Mouse (Mus musculus) layer of hippocampus, adult 9-10 months (tissue): ENCODE measurements around the gene Adam11.
"Not testable (repeated sequence)": the region's sequence is repeated elsewhere in the genome, so short reads cannot be mapped to it uniquely, and the experiment has no call there.

ENCODE experiments used
- DNase-seq: peaks from one replicate; pipeline ENCODE4 v3.0.0; 2022; ENCODE audit warnings: low spot score

Gene Adam11

DNA sequence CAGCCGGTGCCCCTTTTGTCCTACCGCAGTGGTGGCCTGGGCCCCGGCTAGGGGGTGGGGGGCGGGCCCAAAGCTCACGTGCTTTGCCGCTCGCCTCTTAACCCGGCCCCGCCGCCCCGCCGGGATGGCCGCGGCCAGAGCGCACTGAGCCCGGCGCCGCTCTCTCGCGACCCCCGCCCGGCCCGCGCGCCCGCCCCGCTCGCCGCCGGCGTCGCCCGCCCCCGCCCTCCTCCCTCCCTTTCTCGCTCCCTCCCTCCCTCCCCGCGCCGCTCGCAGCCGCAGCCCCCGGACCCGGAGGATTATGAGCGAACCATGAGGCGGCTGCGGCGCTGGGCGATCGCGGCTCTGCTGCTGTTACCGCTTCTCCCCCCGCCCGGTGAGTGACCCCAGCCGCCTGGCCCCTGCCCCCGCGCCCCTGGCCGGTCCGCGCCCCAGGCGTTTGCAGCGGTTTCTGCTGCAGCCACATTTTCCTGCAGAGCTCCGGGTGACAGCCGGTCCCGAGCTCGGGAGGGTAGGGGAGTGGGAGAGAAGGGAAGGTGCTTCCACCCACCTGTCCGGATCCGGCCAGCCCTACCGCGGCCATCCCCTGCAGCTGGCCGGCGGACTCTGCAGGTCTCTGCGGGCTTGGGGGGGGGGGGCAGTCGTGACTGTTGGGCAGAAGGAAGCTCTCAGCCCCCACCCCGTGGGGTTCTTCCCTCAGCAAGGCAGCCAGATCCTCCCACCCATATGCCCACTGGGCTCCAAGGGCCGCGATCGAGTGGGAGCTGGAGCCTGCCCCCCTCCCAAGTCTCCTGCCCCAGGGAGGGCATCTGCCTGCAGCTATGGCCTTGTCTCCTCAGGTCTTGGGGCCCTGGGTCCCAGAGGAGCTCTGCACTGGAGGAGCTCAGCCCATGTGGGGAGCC, at the start of gene Adam11:
Gene Adam11, plus strand, starts transcription at position 131 of the 902 bp plus-strand sequence.
- DNase-seq: no peak

DNA sequence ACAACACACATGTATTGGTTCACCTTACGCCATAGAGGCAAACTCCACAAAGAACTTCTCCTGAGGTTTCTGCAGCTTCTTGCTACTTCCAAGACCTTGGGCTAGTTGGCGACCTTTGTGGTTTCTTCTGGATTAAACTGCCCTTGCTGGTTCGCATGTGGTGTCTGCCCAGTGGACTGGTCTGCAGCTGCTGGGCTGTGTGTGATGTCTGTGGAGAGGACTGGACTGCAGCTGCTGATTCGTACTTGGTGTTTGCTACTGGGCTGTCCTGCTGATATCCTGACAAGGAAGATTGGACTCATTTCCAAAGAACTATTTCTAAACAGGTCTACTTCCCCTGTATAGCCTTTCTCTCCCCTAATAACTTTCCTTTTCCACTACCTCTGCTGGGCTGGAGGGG, 48.8 kb upstream of the Adam11 start:
- no peak for DNase-seq

GRCm38 (mm10) chr11:102714578-102714977, 46.7 kb upstream of the Adam11 start:
- not testable (repeated sequence) for DNase-seq

GRCm38 (mm10) chr11:102716135-102716534, 45.1 kb upstream of the Adam11 start:
- DNase-seq: no peak

GRCm38 (mm10) chr11:102725574-102725973, 35.7 kb upstream of the Adam11 start:
- no peak for DNase-seq

GRCm38 (mm10) chr11:102728614-102729013, 32.6 kb upstream of the Adam11 start:
- DNase-seq: peak; percentile 49

DNA sequence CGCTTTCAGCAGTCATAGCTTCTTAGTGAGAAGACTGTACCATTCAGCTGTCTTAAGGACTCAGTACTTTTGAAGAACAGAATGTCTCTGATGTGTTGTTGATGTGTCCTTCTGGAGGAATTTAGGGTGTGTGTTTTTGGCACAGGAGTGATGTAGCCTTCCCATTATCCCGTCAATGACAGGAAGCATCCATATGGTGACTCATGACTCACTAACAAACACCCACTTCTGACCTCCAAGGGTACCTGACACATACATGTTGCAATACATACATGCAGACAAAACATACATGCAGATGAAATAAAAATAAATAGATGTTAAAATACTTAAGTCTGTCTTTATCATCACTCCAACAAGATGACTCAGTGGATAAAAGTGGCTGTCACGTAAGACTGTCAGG, 31.4 kb upstream of the Adam11 start:
- DNase-seq: no peak

GRCm38 (mm10) chr11:102731366-102731765, 29.9 kb upstream of the Adam11 start:
- DNase-seq: no peak

DNA sequence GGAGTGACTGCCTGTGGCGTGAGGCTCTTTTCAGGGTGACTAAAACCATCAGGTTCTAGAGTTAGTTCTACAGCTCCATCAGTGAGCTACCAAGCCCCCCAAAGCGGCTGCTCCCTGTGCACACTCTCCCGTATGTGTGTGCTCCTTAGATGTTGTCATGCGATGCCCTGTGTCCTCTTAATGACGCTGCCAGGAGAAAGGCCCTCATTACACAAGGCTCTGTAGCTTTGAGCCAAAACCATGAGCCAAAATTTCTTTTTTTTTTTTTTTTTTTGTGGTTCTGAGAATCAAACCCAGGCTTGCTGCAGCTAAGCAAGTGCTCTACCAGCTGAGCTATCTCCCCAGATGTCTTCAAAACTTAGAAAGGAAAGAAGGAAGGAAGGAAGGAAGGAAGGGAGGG, 28.1 kb upstream of the Adam11 start:
- no peak for DNase-seq

- DNase-seq: no peak
These were observed 26.3 kb upstream of the Adam11 start for GRCm38 (mm10) chr11:102734961-102735360.

DNA sequence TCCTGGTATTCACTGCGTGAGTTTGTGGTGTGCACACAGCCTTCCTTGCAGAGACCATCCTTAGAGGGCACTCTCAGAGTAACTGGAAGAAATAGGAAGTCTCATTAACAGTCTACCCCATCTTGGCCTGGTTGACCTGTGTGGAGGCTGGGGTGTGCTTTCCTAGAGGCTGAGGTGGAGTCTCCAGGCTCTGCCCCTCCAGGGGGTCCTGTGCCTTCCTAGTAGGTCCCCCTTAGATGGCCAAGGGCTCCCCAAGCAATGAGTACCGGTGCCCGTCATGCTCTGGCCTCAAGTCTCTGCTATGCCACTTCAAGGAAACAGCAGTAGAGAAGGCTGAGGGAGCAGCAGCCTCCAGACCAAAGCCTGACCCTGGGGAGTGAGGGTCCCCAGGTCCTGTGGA, 23.2 kb upstream of the Adam11 start:
- no peak for DNase-seq

- no peak for DNase-seq
These were observed 21.8 kb upstream of the Adam11 start for GRCm38 (mm10) chr11:102739278-102739966.

GRCm38 (mm10) chr11:102740634-102741033, 20.6 kb upstream of the Adam11 start:
- no peak for DNase-seq

DNA sequence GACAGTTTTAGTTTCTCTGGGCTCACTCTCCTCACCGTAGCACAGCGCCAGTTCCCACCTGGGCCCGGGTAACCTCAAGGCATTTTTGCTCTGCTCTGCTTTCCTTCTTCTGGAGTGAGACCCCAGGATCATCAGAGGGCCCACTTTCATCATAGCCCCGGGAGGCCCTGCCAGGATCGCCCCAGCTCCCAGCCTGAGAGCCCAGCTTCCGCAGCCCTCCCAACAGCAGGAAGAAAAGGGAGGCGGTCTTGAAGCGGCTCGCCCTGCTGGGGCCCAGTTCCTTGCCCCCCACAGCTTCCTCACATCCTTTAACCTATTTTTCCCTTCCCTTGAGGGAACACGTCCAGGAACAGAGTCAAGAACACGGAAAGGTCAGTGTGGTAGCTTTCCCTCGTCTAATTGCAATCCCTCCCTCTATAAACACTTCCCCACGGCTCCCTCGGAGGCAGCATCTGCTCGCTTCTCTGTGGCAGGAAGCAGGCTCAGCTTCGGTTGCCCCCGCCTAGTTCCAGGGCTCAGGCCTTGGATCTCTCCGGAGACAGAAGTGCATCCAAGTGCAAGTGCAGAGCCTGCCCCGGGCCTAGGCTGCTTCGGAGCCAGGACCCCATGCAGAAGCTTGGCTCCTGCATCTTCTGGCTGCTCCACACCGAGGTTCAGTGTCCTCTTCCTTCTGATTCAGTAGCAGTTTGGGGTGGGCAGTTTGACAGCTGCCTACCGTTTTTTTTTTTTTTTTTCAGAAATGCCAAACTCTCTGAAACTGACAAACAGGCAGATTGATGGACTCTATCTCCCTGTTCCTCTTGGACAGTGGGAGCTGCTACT, 19.9 kb upstream of the Adam11 start:
- DNase-seq: no peak

DNA sequence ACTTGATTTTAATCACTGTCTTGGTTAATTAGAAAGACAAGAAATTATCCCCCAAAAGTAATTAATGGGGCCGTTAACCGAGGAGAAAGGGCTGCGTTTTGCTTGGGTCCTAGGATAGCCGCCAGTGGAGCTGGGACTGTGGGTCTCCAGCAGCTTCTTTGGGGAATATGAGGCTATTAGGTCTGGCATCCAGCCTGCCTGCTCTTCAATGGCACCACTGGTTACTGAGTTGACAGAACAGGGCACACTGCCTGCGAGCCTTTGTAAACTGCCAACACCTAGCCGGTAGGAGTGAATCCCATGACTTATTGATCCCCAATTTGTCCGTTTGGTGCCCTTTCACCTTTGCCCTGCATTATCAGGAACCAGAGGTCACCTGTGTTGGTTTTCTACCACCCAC, 19.2 kb upstream of the Adam11 start:
- DNase-seq: no peak

GRCm38 (mm10) chr11:102742843-102743242, 18.4 kb upstream of the Adam11 start:
- no peak for DNase-seq

DNA sequence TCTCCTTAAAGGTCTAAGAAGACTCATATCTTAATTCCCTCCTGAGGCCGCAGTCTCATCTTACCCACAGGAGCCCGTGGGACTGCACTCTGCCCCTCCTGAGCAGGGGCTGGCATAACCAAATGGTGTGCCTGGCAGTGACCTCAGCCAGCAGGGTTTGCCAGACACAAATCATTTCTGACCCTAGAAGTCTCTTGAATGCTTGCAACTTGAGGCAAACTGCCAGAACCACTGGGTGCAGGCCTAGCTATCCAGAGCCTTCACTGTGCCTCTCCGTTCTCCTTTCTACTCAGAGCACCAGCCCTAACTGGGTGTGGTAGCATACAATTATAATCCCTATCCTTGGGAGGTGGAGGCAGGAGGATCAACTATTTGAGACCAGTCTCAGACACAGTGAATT, 16.5 kb upstream of the Adam11 start:
- no peak for DNase-seq

GRCm38 (mm10) chr11:102747866-102748265, 13.4 kb upstream of the Adam11 start:
- DNase-seq: no peak

DNA sequence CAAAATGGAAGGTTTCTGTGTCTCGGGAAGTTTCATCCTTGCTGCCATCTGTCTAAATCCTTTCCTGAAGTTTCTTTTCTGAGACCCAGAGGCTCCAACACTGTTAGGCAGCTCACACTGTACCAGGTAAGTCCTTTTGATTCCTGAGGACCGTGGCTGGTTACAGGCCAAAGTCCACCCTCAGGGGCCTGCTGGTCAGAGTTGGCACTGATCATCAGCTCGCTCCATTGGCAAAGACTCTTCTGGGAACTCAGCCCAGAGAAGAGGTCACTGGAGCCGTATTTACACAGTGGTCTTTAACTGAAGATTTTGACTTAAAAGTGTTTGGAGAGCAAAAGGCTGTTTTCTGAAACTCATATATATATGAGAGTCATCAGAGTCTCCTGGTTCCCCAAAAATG, 12.9 kb upstream of the Adam11 start:
- no peak for DNase-seq

DNA sequence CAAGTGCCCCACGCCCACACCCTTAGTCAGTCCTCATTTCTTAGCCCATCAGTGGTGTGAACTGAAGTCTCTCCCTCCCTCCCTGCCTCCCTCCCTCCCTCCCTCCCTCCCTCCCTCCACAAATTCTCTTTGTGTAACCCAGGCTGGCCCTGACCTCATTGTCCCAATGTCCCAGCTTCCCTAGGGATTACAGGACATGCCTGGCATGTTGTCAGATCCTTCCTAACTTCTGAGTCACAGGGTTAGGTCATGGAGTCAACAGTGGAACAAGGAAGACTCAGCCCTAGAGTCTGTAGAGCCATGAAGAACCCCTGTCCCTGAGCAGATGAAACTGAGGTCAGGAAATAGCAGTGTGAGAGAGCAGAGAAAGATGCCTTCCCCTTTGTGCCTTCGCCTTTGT, 11.5 kb upstream of the Adam11 start:
- no peak for DNase-seq

- no peak for DNase-seq
These were observed 8.2 kb upstream of the Adam11 start for GRCm38 (mm10) chr11:102752896-102753590.
